Mouse (Mus musculus): Measurements from ENCODE around the gene Zdhhc8. TPM values are rescaled to one million over a fixed set of nuclear protein-coding genes. Genes with fewer than 3 reads are reported as not detected.

The Zdhhc8 gene
- polyA plus RNA-seq, 1 experiment = 27.8 TPM

GRCm38 (mm10) chr16:18220856-18221542, 13.9 kb downstream of the Zdhhc8 start:
- no peak overlapping the region for H3K27ac ChIP-seq (ENCODE audit: insufficient read depth, low read depth, low read length)
- H3K36me3 ChIP-seq (ENCODE audit: control insufficient read depth, insufficient read depth, low read length) = no peaks in the 10 kb centered on the region
- no peaks in the 10 kb centered on the region for H3K4me1 ChIP-seq (ENCODE audit: control insufficient read depth, insufficient read depth, insufficient read length, low read length)
- 82% methylated on average over 6 of the region's 6 CpGs for WGBS
- H3K27me3 ChIP-seq (ENCODE audit: control insufficient read depth, insufficient read depth, low read length) = no peaks in the 10 kb centered on the region
- TF ChIP-seq POLR2A (IDR thresholded peaks at IDR 0.05; ENCODE audit: low read depth, low read length) = no peak
- TF ChIP-seq CTCF (IDR thresholded peaks at IDR 0.05; ENCODE audit: extremely low read depth, insufficient read length, insufficient replicate concordance, low read depth, low read length) = no peak
- no peak overlapping the region for H3K4me3 ChIP-seq (ENCODE audit: low read depth, low read length)

GRCm38 (mm10) chr16:18220001-18220400, 14.9 kb downstream of the Zdhhc8 start:
- Histone ChIP-seq H3K27ac (ENCODE audit: insufficient read depth, low read depth, low read length) (no peak overlapping the region), H3K4me1 (ENCODE audit: control insufficient read depth, insufficient read depth, insufficient read length, low read length) (no peaks in the 10 kb centered on the region), H3K36me3 (ENCODE audit: control insufficient read depth, insufficient read depth, low read length) (no peaks in the 10 kb centered on the region), H3K4me3 (ENCODE audit: low read depth, low read length) (no peak overlapping the region), H3K27me3 (ENCODE audit: control insufficient read depth, insufficient read depth, low read length) (no peaks in the 10 kb centered on the region)
- 45% methylated on average over 8 of the region's 8 CpGs for WGBS
- TF ChIP-seq CTCF (IDR thresholded peaks at IDR 0.05; ENCODE audit: extremely low read depth, insufficient read length, insufficient replicate concordance, low read depth, low read length) = no peak
- TF ChIP-seq POLR2A (IDR thresholded peaks at IDR 0.05; ENCODE audit: low read depth, low read length) = no peak

- H3K36me3 ChIP-seq (ENCODE audit: control insufficient read depth, insufficient read depth, low read length) = no peaks in the 10 kb centered on the region
- no peak overlapping the region for H3K4me3 ChIP-seq (ENCODE audit: low read depth, low read length)
- no peak overlapping the region for H3K27ac ChIP-seq (ENCODE audit: insufficient read depth, low read depth, low read length)
- no peaks in the 10 kb centered on the region for H3K27me3 ChIP-seq (ENCODE audit: control insufficient read depth, insufficient read depth, low read length)
- no peaks in the 10 kb centered on the region for H3K4me1 ChIP-seq (ENCODE audit: control insufficient read depth, insufficient read depth, insufficient read length, low read length)
- WGBS = 69% methylated on average over 9 of the region's 9 CpGs
- no peak for TF ChIP-seq POLR2A (IDR thresholded peaks at IDR 0.05; ENCODE audit: low read depth, low read length)
- TF ChIP-seq CTCF (IDR thresholded peaks at IDR 0.05; ENCODE audit: extremely low read depth, insufficient read length, insufficient replicate concordance, low read depth, low read length) = no peak
These were observed 16.3 kb downstream of the Zdhhc8 start for GRCm38 (mm10) chr16:18218580-18218996.

- H3K4me1 ChIP-seq (ENCODE audit: control insufficient read depth, insufficient read depth, insufficient read length, low read length) = no peaks in the 10 kb centered on the region
- H3K27me3 ChIP-seq (ENCODE audit: control insufficient read depth, insufficient read depth, low read length) = no peaks in the 10 kb centered on the region
- WGBS = 92% methylated on average over 4 of the region's 4 CpGs
- no peak within 1 kb of the TSS for H3K27ac ChIP-seq (ENCODE audit: insufficient read depth, low read depth, low read length)
- no peak for TF ChIP-seq CTCF (IDR thresholded peaks at IDR 0.05; ENCODE audit: extremely low read depth, insufficient read length, insufficient replicate concordance, low read depth, low read length)
- TF ChIP-seq POLR2A (IDR thresholded peaks at IDR 0.05; ENCODE audit: low read depth, low read length) = no peak
- no peaks in the 10 kb centered on the region for H3K36me3 ChIP-seq (ENCODE audit: control insufficient read depth, insufficient read depth, low read length)
- H3K4me3 ChIP-seq (ENCODE audit: low read depth, low read length) = no peak within 1 kb of the TSS
These were observed 17.4 kb downstream of the Zdhhc8 start, which contains the start of gene Ccdc188 for GRCm38 (mm10) chr16:18217579-18217978. Gene Ccdc188, plus strand, starts transcription at chr16:18217879.

- 73% methylated on average over 7 of the region's 7 CpGs for WGBS
- no peaks in the 10 kb centered on the region for H3K27me3 ChIP-seq (ENCODE audit: control insufficient read depth, insufficient read depth, low read length)
- no peak overlapping the region for H3K4me3 ChIP-seq (ENCODE audit: low read depth, low read length)
- TF ChIP-seq CTCF (IDR thresholded peaks at IDR 0.05; ENCODE audit: extremely low read depth, insufficient read length, insufficient replicate concordance, low read depth, low read length) = no peak
- TF ChIP-seq POLR2A (IDR thresholded peaks at IDR 0.05; ENCODE audit: low read depth, low read length) = no peak
- H3K36me3 ChIP-seq (ENCODE audit: control insufficient read depth, insufficient read depth, low read length) = no peaks in the 10 kb centered on the region
- peaks cover 12% of the 10 kb centered on the region for H3K4me1 ChIP-seq (ENCODE audit: control insufficient read depth, insufficient read depth, insufficient read length, low read length)
- H3K27ac ChIP-seq (ENCODE audit: insufficient read depth, low read depth, low read length) = no peak overlapping the region
These were observed 20.1 kb downstream of the Zdhhc8 start for GRCm38 (mm10) chr16:18214858-18215257.

- no peaks in the 10 kb centered on the region for H3K36me3 ChIP-seq (ENCODE audit: control insufficient read depth, insufficient read depth, low read length)
- no peak overlapping the region for H3K27ac ChIP-seq (ENCODE audit: insufficient read depth, low read depth, low read length)
- WGBS = 65% methylated on average over 6 of the region's 6 CpGs
- H3K4me1 ChIP-seq (ENCODE audit: control insufficient read depth, insufficient read depth, insufficient read length, low read length) = peaks cover 12% of the 10 kb centered on the region
- no peaks in the 10 kb centered on the region for H3K27me3 ChIP-seq (ENCODE audit: control insufficient read depth, insufficient read depth, low read length)
- H3K4me3 ChIP-seq (ENCODE audit: low read depth, low read length) = no peak overlapping the region
- TF ChIP-seq CTCF (IDR thresholded peaks at IDR 0.05; ENCODE audit: extremely low read depth, insufficient read length, insufficient replicate concordance, low read depth, low read length) (no peak), POLR2A (IDR thresholded peaks at IDR 0.05; ENCODE audit: low read depth, low read length) (no peak)
These were observed 21.2 kb downstream of the Zdhhc8 start for GRCm38 (mm10) chr16:18213689-18214088.

- TF ChIP-seq POLR2A (IDR thresholded peaks at IDR 0.05; ENCODE audit: low read depth, low read length) (no peak), CTCF (IDR thresholded peaks at IDR 0.05; ENCODE audit: extremely low read depth, insufficient read length, insufficient replicate concordance, low read depth, low read length) (peak; percentile 99; the same call in 1 of the 2 replicates)
- H3K36me3 ChIP-seq (ENCODE audit: control insufficient read depth, insufficient read depth, low read length) = no peaks in the 10 kb centered on the region
- no peak overlapping the region for H3K27ac ChIP-seq (ENCODE audit: insufficient read depth, low read depth, low read length)
- H3K4me1 ChIP-seq (ENCODE audit: control insufficient read depth, insufficient read depth, insufficient read length, low read length) = peaks cover 12% of the 10 kb centered on the region
- WGBS = 22% methylated on average over 10 of the region's 10 CpGs
- no peak overlapping the region for H3K4me3 ChIP-seq (ENCODE audit: low read depth, low read length)
- H3K27me3 ChIP-seq (ENCODE audit: control insufficient read depth, insufficient read depth, low read length) = no peaks in the 10 kb centered on the region
These were observed 23.3 kb downstream of the Zdhhc8 start for GRCm38 (mm10) chr16:18211417-18212171.

Data from small intestine, adult 2 months (tissue).